Mouse (Mus musculus): ENCODE measurements at regions not wholly inside any gene's neighbourhood (a gene's known extent, or its start where the extent isn't known, plus 50 kb on each side); places are given as distances from the start of the nearest gene placed in this dataset.

- WGBS = 58% methylated on average over 3 of the region's 3 CpGs
- Histone ChIP-seq H3K9me3 (no peaks in the 10 kb centered on the region), H3K27ac (no peak overlapping the region), H3K4me3 (no peak overlapping the region), H3K4me1 (no peaks in the 10 kb centered on the region), H3K27me3 (replicated peaks) (no peaks in the 10 kb centered on the region), H3K4me2 (no peak overlapping the region), H3K9ac (no peak overlapping the region), H3K36me3 (replicated peaks) (no peaks in the 10 kb centered on the region)
- ATAC-seq (replicated peaks) = no peak
Observed at GRCm38 (mm10) chr4:4708261-4708660, 84.9 kb downstream of the Impad1 start.

- H3K36me3 ChIP-seq (replicated peaks) = no peaks in the 10 kb centered on the region
- 86% methylated on average over 2 of the region's 2 CpGs for WGBS
- no peaks in the 10 kb centered on the region for H3K4me1 ChIP-seq
- no peaks in the 10 kb centered on the region for H3K9me3 ChIP-seq
- ATAC-seq (replicated peaks) = no peak
- H3K9ac ChIP-seq = no peak overlapping the region
- H3K27me3 ChIP-seq (replicated peaks) = no peaks in the 10 kb centered on the region
- H3K4me2 ChIP-seq = no peak overlapping the region
- H3K27ac ChIP-seq = no peak overlapping the region
- no peak overlapping the region for H3K4me3 ChIP-seq
Observed at GRCm38 (mm10) chr4:4699102-4699501, 94.1 kb downstream of the Impad1 start.

- Histone ChIP-seq H3K9ac (no peak overlapping the region), H3K4me2 (no peak overlapping the region), H3K36me3 (replicated peaks) (no peaks in the 10 kb centered on the region), H3K4me3 (no peak overlapping the region), H3K9me3 (no peaks in the 10 kb centered on the region), H3K27me3 (replicated peaks) (no peaks in the 10 kb centered on the region), H3K27ac (no peak overlapping the region), H3K4me1 (no peaks in the 10 kb centered on the region)
- WGBS = 92% methylated on average over 1 of the region's 1 CpGs
- ATAC-seq (replicated peaks) = 0 out of 2 replicates have a peak, but pooled peaks have one; percentile 50
Observed at GRCm38 (mm10) chr4:4695413-4695812, 97.7 kb downstream of the Impad1 start.

- no peak for ATAC-seq (replicated peaks)
- H3K4me3 ChIP-seq = no peak overlapping the region
- no peaks in the 10 kb centered on the region for H3K9me3 ChIP-seq
- no peaks in the 10 kb centered on the region for H3K36me3 ChIP-seq (replicated peaks)
- no peak overlapping the region for H3K27ac ChIP-seq
- 43% methylated on average over 4 of the region's 4 CpGs for WGBS
- no peaks in the 10 kb centered on the region for H3K27me3 ChIP-seq (replicated peaks)
- H3K4me1 ChIP-seq = no peaks in the 10 kb centered on the region
- no peak overlapping the region for H3K4me2 ChIP-seq
- no peak overlapping the region for H3K9ac ChIP-seq
Observed at GRCm38 (mm10) chr4:4686920-4687319, 106.2 kb downstream of the Impad1 start.

GRCm38 (mm10) chr4:4674607-4675006, 118.5 kb downstream of the Impad1 start:
- ATAC-seq (replicated peaks) = no peak
- no peak overlapping the region for H3K27ac ChIP-seq
- no peak overlapping the region for H3K4me2 ChIP-seq
- no peaks in the 10 kb centered on the region for H3K9me3 ChIP-seq
- no peaks in the 10 kb centered on the region for H3K27me3 ChIP-seq (replicated peaks)
- H3K9ac ChIP-seq = no peak overlapping the region
- H3K36me3 ChIP-seq (replicated peaks) = no peaks in the 10 kb centered on the region
- no peaks in the 10 kb centered on the region for H3K4me1 ChIP-seq
- no peak overlapping the region for H3K4me3 ChIP-seq

GRCm38 (mm10) chr4:4650251-4650650, 142.9 kb downstream of the Impad1 start:
- no peak for ATAC-seq (replicated peaks)

GRCm38 (mm10) chr4:4645264-4645663, 147.9 kb downstream of the Impad1 start:
- Histone ChIP-seq H3K4me1 (no peaks in the 10 kb centered on the region), H3K4me3 (no peak overlapping the region), H3K27me3 (replicated peaks) (no peaks in the 10 kb centered on the region), H3K36me3 (replicated peaks) (no peaks in the 10 kb centered on the region), H3K9me3 (no peaks in the 10 kb centered on the region), H3K4me2 (no peak overlapping the region), H3K9ac (no peak overlapping the region), H3K27ac (no peak overlapping the region)
- WGBS = 86% methylated on average over 1 of the region's 1 CpGs
- no peak for ATAC-seq (replicated peaks)

More at GRCm38 (mm10) chr4:4650251-4650650, 142.9 kb downstream of the Impad1 start:
- H3K4me1 ChIP-seq = no peaks in the 10 kb centered on the region
- H3K4me3 ChIP-seq = no peak overlapping the region
- H3K9ac ChIP-seq = no peak overlapping the region
- H3K27me3 ChIP-seq (replicated peaks) = no peaks in the 10 kb centered on the region
- no peak overlapping the region for H3K27ac ChIP-seq
- 72% methylated on average over 1 of the region's 1 CpGs for WGBS
- no peaks in the 10 kb centered on the region for H3K9me3 ChIP-seq
- no peak overlapping the region for H3K4me2 ChIP-seq
- H3K36me3 ChIP-seq (replicated peaks) = no peaks in the 10 kb centered on the region

- no peaks in the 10 kb centered on the region for H3K4me1 ChIP-seq
- H3K4me3 ChIP-seq = no peak overlapping the region
- ATAC-seq (replicated peaks) = no peak
- H3K4me2 ChIP-seq = no peak overlapping the region
- no peaks in the 10 kb centered on the region for H3K9me3 ChIP-seq
- H3K36me3 ChIP-seq (replicated peaks) = no peaks in the 10 kb centered on the region
- H3K9ac ChIP-seq = no peak overlapping the region
- no peaks in the 10 kb centered on the region for H3K27me3 ChIP-seq (replicated peaks)
- no peak overlapping the region for H3K27ac ChIP-seq
Observed at GRCm38 (mm10) chr4:4636258-4636657, 156.9 kb downstream of the Impad1 start.

- no peaks in the 10 kb centered on the region for H3K9me3 ChIP-seq
- H3K27ac ChIP-seq = no peak overlapping the region
- H3K4me3 ChIP-seq = no peak overlapping the region
- no peaks in the 10 kb centered on the region for H3K27me3 ChIP-seq (replicated peaks)
- H3K4me1 ChIP-seq = no peaks in the 10 kb centered on the region
- H3K4me2 ChIP-seq = no peak overlapping the region
- 35% methylated on average over 1 of the region's 1 CpGs for WGBS
- no peaks in the 10 kb centered on the region for H3K36me3 ChIP-seq (replicated peaks)
- no peak overlapping the region for H3K9ac ChIP-seq
- ATAC-seq (replicated peaks) = no peak
Observed at GRCm38 (mm10) chr4:4635856-4636255, 157.3 kb downstream of the Impad1 start.

GRCm38 (mm10) chr4:4635338-4635737, 157.8 kb downstream of the Impad1 start:
- ATAC-seq (replicated peaks) = no peak

GRCm38 (mm10) chr4:4634646-4635045, 158.5 kb downstream of the Impad1 start:
- Histone ChIP-seq H3K4me3 (no peak overlapping the region), H3K4me1 (no peaks in the 10 kb centered on the region), H3K4me2 (no peak overlapping the region), H3K9ac (no peak overlapping the region), H3K36me3 (replicated peaks) (no peaks in the 10 kb centered on the region), H3K27me3 (replicated peaks) (no peaks in the 10 kb centered on the region), H3K27ac (no peak overlapping the region), H3K9me3 (no peaks in the 10 kb centered on the region)
- ATAC-seq (replicated peaks) = no peak
- 54% methylated on average over 3 of the region's 3 CpGs for WGBS

More at GRCm38 (mm10) chr4:4635338-4635737, 157.8 kb downstream of the Impad1 start:
- no peaks in the 10 kb centered on the region for H3K36me3 ChIP-seq (replicated peaks)
- H3K4me2 ChIP-seq = no peak overlapping the region
- no peaks in the 10 kb centered on the region for H3K9me3 ChIP-seq
- H3K4me3 ChIP-seq = no peak overlapping the region
- 79% methylated on average over 6 of the region's 6 CpGs for WGBS
- no peaks in the 10 kb centered on the region for H3K4me1 ChIP-seq
- H3K27ac ChIP-seq = no peak overlapping the region
- no peak overlapping the region for H3K9ac ChIP-seq
- H3K27me3 ChIP-seq (replicated peaks) = no peaks in the 10 kb centered on the region

GRCm38 (mm10) chr4:4630750-4631149, 162.4 kb downstream of the Impad1 start:
- Histone ChIP-seq H3K27me3 (replicated peaks) (no peaks in the 10 kb centered on the region), H3K27ac (no peak overlapping the region), H3K4me2 (no peak overlapping the region), H3K4me3 (no peak overlapping the region), H3K36me3 (replicated peaks) (no peaks in the 10 kb centered on the region), H3K9ac (no peak overlapping the region), H3K9me3 (no peaks in the 10 kb centered on the region), H3K4me1 (no peaks in the 10 kb centered on the region)
- ATAC-seq (replicated peaks) = no peak
- 66% methylated on average over 2 of the region's 2 CpGs for WGBS

- no peak for ATAC-seq (replicated peaks)
- 58% methylated on average over 1 of the region's 1 CpGs for WGBS
- Histone ChIP-seq H3K27ac (no peak overlapping the region), H3K36me3 (replicated peaks) (no peaks in the 10 kb centered on the region), H3K4me2 (no peak overlapping the region), H3K9me3 (no peaks in the 10 kb centered on the region), H3K4me3 (no peak overlapping the region), H3K4me1 (no peaks in the 10 kb centered on the region), H3K9ac (no peak overlapping the region), H3K27me3 (replicated peaks) (no peaks in the 10 kb centered on the region)
Observed at GRCm38 (mm10) chr4:4629251-4629650, 163.9 kb downstream of the Impad1 start.

GRCm38 (mm10) chr4:4623840-4624239, 169.3 kb downstream of the Impad1 start:
- no peaks in the 10 kb centered on the region for H3K27me3 ChIP-seq (replicated peaks)
- no peak overlapping the region for H3K4me3 ChIP-seq
- 58% methylated on average over 3 of the region's 3 CpGs for WGBS
- no peaks in the 10 kb centered on the region for H3K9me3 ChIP-seq
- ATAC-seq (replicated peaks) = 0 out of 2 replicates have a peak, but pooled peaks have one; percentile 50
- H3K4me1 ChIP-seq = no peaks in the 10 kb centered on the region
- H3K9ac ChIP-seq = no peak overlapping the region
- H3K4me2 ChIP-seq = no peak overlapping the region
- H3K27ac ChIP-seq = no peak overlapping the region
- H3K36me3 ChIP-seq (replicated peaks) = no peaks in the 10 kb centered on the region
